In the genomic region with DNA sequence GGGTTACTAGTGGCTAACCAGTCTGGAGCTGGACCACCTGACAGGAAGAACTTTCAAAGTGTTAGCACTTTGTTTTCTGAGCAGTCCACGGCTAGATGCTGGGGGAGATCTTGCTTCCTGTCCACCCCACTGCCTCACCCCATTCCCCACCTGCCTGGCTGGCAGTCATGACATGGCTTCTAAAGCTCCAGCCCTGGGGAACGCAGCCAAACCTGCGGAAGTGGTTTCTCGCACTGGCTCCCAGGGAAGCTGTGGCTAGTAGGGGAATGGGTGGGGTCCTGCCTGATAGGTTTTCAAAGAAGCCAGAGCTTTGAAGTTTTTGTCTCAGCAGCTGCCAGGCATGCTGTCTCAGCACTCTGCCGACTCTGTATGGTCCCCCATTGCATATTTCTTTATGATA, we compare ENCODE assay signal across 9 mouse cellular contexts.
DNase-seq lines count a peak whose midpoint lies in the region; TF ChIP-seq lines count a peak whose summit lies in the region.
"Had no signal": no experiment of that assay in that cellular context is flagged by ENCODE, and none has a peak within 500 bp of the region (broad histone marks: within the 10 kb centered on the region; RNA-seq: fewer than 3 reads in every experiment).

No protein-coding gene starts in this region.

- no peaks in the 10 kb centered on the region for H3K9me3 ChIP-seq in heart, embryonic 10.5 days
- H3K9me3 ChIP-seq: heart, embryonic 13.5 days had no signal

- peaks cover 14% of the 10 kb centered on the region for H3K4me1 ChIP-seq in heart, embryonic 10.5 days
- peaks cover 32% of the 10 kb centered on the region for H3K4me1 ChIP-seq in cerebellum, adult 2 months (ENCODE audit: control insufficient read depth, insufficient read depth, low read length)

- no peak for TF ChIP-seq POLR2A in cerebellum, adult 2 months (IDR thresholded peaks at IDR 0.05; ENCODE audit: borderline replicate concordance, insufficient read depth, low read length)

- H3K27me3 ChIP-seq in heart, embryonic 10.5 days (ENCODE audit: insufficient read depth, poor library complexity, severe bottlenecking), result no peaks in the 10 kb centered on the region
- no peaks in the 10 kb centered on the region for H3K27me3 ChIP-seq in cerebellum, adult 2 months (ENCODE audit: control insufficient read depth, insufficient read depth, low read length)
- H3K27me3 ChIP-seq: heart, embryonic 13.5 days had no signal

- no peak overlapping the region for H3K27ac ChIP-seq in heart, embryonic 10.5 days
- H3K27ac ChIP-seq in cerebellum, adult 2 months (ENCODE audit: insufficient read depth, low read length), result no peak overlapping the region; the same call in 1 of the 2 replicates
- H3K27ac ChIP-seq: heart, embryonic 13.5 days had no signal

- TF ChIP-seq CTCF in cerebellum, adult 2 months (IDR thresholded peaks at IDR 0.05; ENCODE audit: borderline replicate concordance, insufficient read depth, low read depth, low read length), result no peak

- no peak overlapping the region for H3K4me3 ChIP-seq in heart, embryonic 10.5 days
- no peak overlapping the region for H3K4me3 ChIP-seq in cerebellum, adult 2 months (replicated peaks; ENCODE audit: insufficient read depth, low read depth, low read length)
- H3K4me3 ChIP-seq: heart, embryonic 13.5 days had no signal

- 54% methylated on average over 5 of the region's 5 CpGs for WGBS in heart, embryonic 10.5 days
- 16% methylated on average over 5 of the region's 5 CpGs for WGBS in cerebellum, adult 2 months

- peak; percentile 95 for DNase-seq in heart, adult 11 months
- no peak for DNase-seq in heart, embryonic 10.5 days (ENCODE audit: low spot score)
- DNase-seq in cerebellum, adult 2 months, result peak; percentile 58 to 62
- DNase-seq in lung, postnatal 36 days, result peak; percentile 53
- DNase-seq in thymus, postnatal 0 days (ENCODE audit: low spot score), result peak; percentile 89
- no peak for DNase-seq in adrenal gland, postnatal 36 days
- no peak for DNase-seq in testis, postnatal 14 days (ENCODE audit: low spot score)
- DNase-seq in c-Kit-positive CD71-positive TER-119-positive erythroid progenitor cells, embryonic 14.5 days (ENCODE audit: low spot score), result no peak

- no peaks in the 10 kb centered on the region for H3K36me3 ChIP-seq in heart, embryonic 10.5 days
- H3K36me3 ChIP-seq: heart, embryonic 13.5 days had no signal

Comparison
In these comparisons a context has a peak if more than half of its experiments do, and no peak if none do; other contexts are left out.
1. DNase-seq: peak in heart, adult 11 months (single experiment), cerebellum, adult 2 months (2 of 2), lung, postnatal 36 days (single experiment) and thymus, postnatal 0 days (single experiment); none in heart, embryonic 10.5 days (single experiment), adrenal gland, postnatal 36 days (0 of 2), testis, postnatal 14 days (single experiment) and c-Kit-positive CD71-positive TER-119-positive erythroid progenitor cells, embryonic 14.5 days (single experiment).